Mouse (Mus musculus): ENCODE measurements at regions not wholly inside any gene's neighbourhood (a gene's known extent, or its start where the extent isn't known, plus 50 kb on each side); places are given as distances from the start of the nearest gene placed in this dataset.

GRCm38 (mm10) chr16:76527106-76527949 lies 153.7 kb upstream of the Nrip1 start:
- DNase-seq (ENCODE audit: extremely low spot score, low read depth, low spot score), result no peak

GRCm38 (mm10) chr16:76525563-76525962 lies 151.9 kb upstream of the Nrip1 start:
- DNase-seq (ENCODE audit: extremely low spot score, low read depth, low spot score), result no peak

- DNase-seq (ENCODE audit: extremely low spot score, low read depth, low spot score), result no peak
Observed at GRCm38 (mm10) chr16:76524921-76525320, 151.3 kb upstream of the Nrip1 start.

- no peak for DNase-seq (ENCODE audit: extremely low spot score, low read depth, low spot score)
Observed at GRCm38 (mm10) chr16:76521142-76521541, 147.5 kb upstream of the Nrip1 start.

GRCm38 (mm10) chr16:76520643-76520993 lies 147.0 kb upstream of the Nrip1 start:
- no peak for DNase-seq (ENCODE audit: extremely low spot score, low read depth, low spot score)

- DNase-seq (ENCODE audit: extremely low spot score, low read depth, low spot score), result no peak
Observed at GRCm38 (mm10) chr16:76519911-76520642, 146.4 kb upstream of the Nrip1 start.

GRCm38 (mm10) chr16:76510861-76511260 lies 137.2 kb upstream of the Nrip1 start:
- DNase-seq (ENCODE audit: extremely low spot score, low read depth, low spot score), result no peak

- no peak for DNase-seq (ENCODE audit: extremely low spot score, low read depth, low spot score)
Observed at GRCm38 (mm10) chr16:76509109-76509650, 135.6 kb upstream of the Nrip1 start.

GRCm38 (mm10) chr16:76507191-76507746 lies 133.6 kb upstream of the Nrip1 start:
- DNase-seq (ENCODE audit: extremely low spot score, low read depth, low spot score), result no peak

GRCm38 (mm10) chr16:76506240-76506639 lies 132.6 kb upstream of the Nrip1 start:
- DNase-seq (ENCODE audit: extremely low spot score, low read depth, low spot score), result no peak

GRCm38 (mm10) chr16:76499686-76500400 lies 126.2 kb upstream of the Nrip1 start:
- no peak for DNase-seq (ENCODE audit: extremely low spot score, low read depth, low spot score)

- DNase-seq (ENCODE audit: extremely low spot score, low read depth, low spot score), result no peak
Observed at GRCm38 (mm10) chr16:76498233-76498632, 124.6 kb upstream of the Nrip1 start.

GRCm38 (mm10) chr16:76497041-76497808 lies 123.6 kb upstream of the Nrip1 start:
- no peak for DNase-seq (ENCODE audit: extremely low spot score, low read depth, low spot score)

- no peak for DNase-seq (ENCODE audit: extremely low spot score, low read depth, low spot score)
Observed at GRCm38 (mm10) chr16:76483419-76483818, 109.8 kb upstream of the Nrip1 start.

GRCm38 (mm10) chr16:76481966-76482365 lies 108.3 kb upstream of the Nrip1 start:
- DNase-seq (ENCODE audit: extremely low spot score, low read depth, low spot score), result no peak

- no peak for DNase-seq (ENCODE audit: extremely low spot score, low read depth, low spot score)
Observed at GRCm38 (mm10) chr16:76477474-76477873, 103.8 kb upstream of the Nrip1 start.

GRCm38 (mm10) chr16:76474481-76474880 lies 100.9 kb upstream of the Nrip1 start:
- DNase-seq (ENCODE audit: extremely low spot score, low read depth, low spot score), result no peak

GRCm38 (mm10) chr16:76472386-76472785 lies 98.8 kb upstream of the Nrip1 start:
- DNase-seq (ENCODE audit: extremely low spot score, low read depth, low spot score), result no peak

- DNase-seq (ENCODE audit: extremely low spot score, low read depth, low spot score), result no peak
Observed at GRCm38 (mm10) chr16:76471081-76471480, 97.5 kb upstream of the Nrip1 start.

- DNase-seq (ENCODE audit: extremely low spot score, low read depth, low spot score), result no peak
Observed at GRCm38 (mm10) chr16:76459521-76459920, 85.9 kb upstream of the Nrip1 start.
